Mouse (Mus musculus) intestine, postnatal 0 days (tissue): ENCODE data around the gene Slc22a14. TPM values are rescaled to one million over a fixed set of nuclear protein-coding genes. Genes with fewer than 3 reads are reported as not detected.
"Not testable (repeated sequence)": the region's sequence is repeated elsewhere in the genome, so short reads cannot be mapped to it uniquely, and the experiment has no call there.

Experiments used
- ATAC-seq: fragments of 200-750 bp; cut with Nextera tagmentation; 2 replicates; pipeline ENCODE4 v1.8.0; 2017; ENCODE audit warnings: mild to moderate bottlenecking, moderate TSS enrichment, moderate library complexity
- H3K27ac ChIP-seq: fragments of 300-500 bp; sonication (generic); 2 replicates; pipeline ENCODE4 v1.5.1; 2014; ENCODE audit warnings: mild to moderate bottlenecking, low read depth, low read length, moderate library complexity
- H3K27me3 ChIP-seq: fragments of 300-500 bp; sonication (generic); replicated peaks from 2 replicates; pipeline ENCODE4 v1.6.1; 2014; ENCODE audit warnings: low read length, mixed read lengths; ENCODE audit not compliant: control insufficient read depth, insufficient read depth
- H3K36me3 ChIP-seq: fragments of 300-500 bp; sonication (generic); 2 replicates; pipeline ENCODE4 v1.6.1; 2014; ENCODE audit warnings: mild to moderate bottlenecking, moderate library complexity; ENCODE audit not compliant: control insufficient read depth, insufficient read depth
- H3K4me1 ChIP-seq: fragments of 300-500 bp; sonication (generic); replicated peaks from 2 replicates; pipeline ENCODE4 v1.6.1; 2014; ENCODE audit warnings: antibody characterized with exemption, low read length, mixed read lengths; ENCODE audit not compliant: control insufficient read depth, insufficient read depth
- H3K4me2 ChIP-seq: fragments of 300-500 bp; sonication (generic); replicated peaks from 2 replicates; pipeline ENCODE4 v1.6.1; 2014; ENCODE audit warnings: low read depth, mild to moderate bottlenecking, moderate library complexity
- H3K4me3 ChIP-seq: fragments of 300-500 bp; sonication (generic); 2 replicates; pipeline ENCODE4 v1.5.1; 2014; ENCODE audit warnings: low read depth, low read length
- H3K9ac ChIP-seq: fragments of 300-500 bp; sonication (generic); 2 replicates; pipeline ENCODE4 v1.6.1; 2014; ENCODE audit warnings: mild to moderate bottlenecking, low read depth, low read length
- H3K9me3 ChIP-seq: fragments of 300-500 bp; sonication (generic); 2 replicates; pipeline ENCODE4 v1.6.1; 2016; ENCODE audit warnings: mixed run types; ENCODE audit not compliant: control insufficient read depth
- CTCF ChIP-seq: sonication (generic); IDR thresholded peaks from 2 replicates; pipeline ENCODE4 v1.5.1; 2016; ENCODE audit warnings: low read depth, mild to moderate bottlenecking, control low read depth, antibody characterized with exemption, moderate library complexity
- WGBS: fragments of 180-500 bp; shearing (Covaris S2); extraction: QIAGEN DNeasy Blood & Tissue Kit; methylation state at CpG from one replicate; pipeline ENCODE4 v1.1.7; 2014; 5-methylcytosine and 5-hydroxymethylcytosine counted together
- polyA plus RNA-seq: library from polyadenylated mRNA; unstranded; fragments of >200 nt; fragmentation: Nextera tagmentation; extraction: Ambion mirVana; gene quantifications from 2 replicates; pipeline ENCODE4 v1.2.1, GENCODE M21; 2015

The Slc22a14 gene
- polyA plus RNA-seq, 1 experiment from 2014 or later, result not detected

- H3K27ac ChIP-seq, result no peak overlapping the region
- ATAC-seq, result no peak
- no peak overlapping the region for H3K9ac ChIP-seq
- no peaks in the 10 kb centered on the region for H3K4me1 ChIP-seq
- no peak for TF ChIP-seq CTCF
- no peak overlapping the region for H3K4me3 ChIP-seq
- H3K36me3 ChIP-seq, result peaks cover 27% of the 10 kb centered on the region
- 73% methylated on average over 5 of the region's 5 CpGs for WGBS
- no peaks in the 10 kb centered on the region for H3K9me3 ChIP-seq
- no peak overlapping the region for H3K4me2 ChIP-seq
- no peaks in the 10 kb centered on the region for H3K27me3 ChIP-seq
These were observed 84.3 kb downstream of the Slc22a14 start for GRCm38 (mm10) chr9:119280894-119281682.

GRCm38 (mm10) chr9:119278031-119278430 is 87.3 kb downstream of the Slc22a14 start:
- TF ChIP-seq CTCF, result no peak
- Histone ChIP-seq H3K4me3 (no peak overlapping the region), H3K9ac (no peak overlapping the region), H3K4me1 (no peaks in the 10 kb centered on the region), H3K4me2 (no peak overlapping the region), H3K27me3 (no peaks in the 10 kb centered on the region), H3K27ac (no peak overlapping the region), H3K36me3 (peaks cover 15% of the 10 kb centered on the region), H3K9me3 (no peaks in the 10 kb centered on the region)
- ATAC-seq, result no peak
- WGBS, result 92% methylated on average over 5 of the region's 5 CpGs

DNA sequence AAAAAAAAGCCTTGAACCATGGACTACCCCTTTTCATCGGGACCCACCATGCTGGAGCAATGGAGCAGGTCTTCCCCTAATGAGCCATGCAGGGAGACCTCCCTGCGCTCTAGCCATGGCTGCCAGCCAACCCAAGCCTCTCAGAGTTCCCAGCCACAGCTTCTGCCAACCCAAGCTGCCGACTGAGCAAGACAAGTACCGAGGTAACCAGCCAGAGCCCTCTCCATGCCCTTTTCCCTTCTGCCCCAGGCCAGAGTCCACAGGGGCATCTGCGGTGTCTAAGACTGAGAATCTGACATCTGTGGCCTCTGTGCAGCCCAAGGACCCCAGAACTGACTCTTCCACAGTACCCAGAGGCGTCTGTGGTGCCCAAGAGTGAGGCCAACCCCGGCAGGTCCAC is 89.0 kb downstream of the Slc22a14 start:
- no peak overlapping the region for H3K9ac ChIP-seq
- no peak overlapping the region for H3K27ac ChIP-seq
- no peaks in the 10 kb centered on the region for H3K27me3 ChIP-seq
- no peak overlapping the region for H3K4me2 ChIP-seq
- ATAC-seq, result no peak
- no peaks in the 10 kb centered on the region for H3K9me3 ChIP-seq
- H3K4me3 ChIP-seq, result no peak overlapping the region
- TF ChIP-seq CTCF, result no peak
- H3K4me1 ChIP-seq, result no peaks in the 10 kb centered on the region
- WGBS, result 71% methylated on average over 7 of the region's 7 CpGs
- peaks cover 5% of the 10 kb centered on the region for H3K36me3 ChIP-seq

DNA sequence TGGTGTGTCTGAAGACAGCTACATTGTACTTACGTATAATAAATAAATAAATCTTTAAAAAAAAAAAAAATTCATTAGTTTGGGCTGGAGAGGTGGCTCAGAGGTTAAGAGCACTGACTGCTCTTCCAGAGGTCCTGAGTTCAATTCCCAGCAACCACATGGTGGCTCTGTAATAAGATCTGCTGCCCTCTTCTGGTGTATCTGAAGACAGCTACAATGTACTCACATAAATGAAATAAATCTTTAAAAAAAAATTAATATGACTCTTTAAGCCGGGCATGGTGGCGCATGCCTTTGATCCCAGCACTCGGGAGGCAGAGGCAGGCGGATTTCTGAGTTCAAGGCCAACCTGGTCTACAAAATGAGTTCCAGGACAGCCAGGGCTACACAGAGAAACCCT is 90.5 kb downstream of the Slc22a14 start:
- H3K9ac ChIP-seq, H3K4me3 ChIP-seq, H3K36me3 ChIP-seq, H3K27ac ChIP-seq, H3K4me2 ChIP-seq, H3K4me1 ChIP-seq, ATAC-seq, H3K27me3 ChIP-seq, H3K9me3 ChIP-seq: not testable (repeated sequence)
- TF ChIP-seq CTCF, result peak; percentile 48
- 93% methylated on average over 5 of the region's 5 CpGs for WGBS

DNA sequence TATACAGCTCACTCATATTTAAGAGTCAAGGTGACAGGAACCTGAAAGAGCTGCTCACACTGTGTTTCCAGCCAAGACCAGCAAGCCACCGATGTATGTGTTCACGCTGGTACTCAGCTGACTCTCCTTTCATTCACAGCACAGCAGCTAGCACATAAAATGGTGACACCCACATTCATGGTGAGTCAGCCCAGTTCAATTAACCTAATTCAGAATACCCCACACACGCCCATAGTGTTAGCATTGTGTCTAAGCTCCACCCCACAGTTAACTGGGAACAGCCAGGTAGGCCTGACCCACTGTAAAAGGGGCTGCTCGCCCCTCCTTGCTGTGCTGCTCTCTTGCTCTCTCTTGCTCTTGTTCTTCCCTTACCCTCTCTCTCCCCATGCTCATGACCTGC is 93.9 kb downstream of the Slc22a14 start:
- Histone ChIP-seq H3K4me2 (no peak overlapping the region), H3K36me3 (peaks cover 33% of the 10 kb centered on the region), H3K27me3 (no peaks in the 10 kb centered on the region), H3K27ac (no peak overlapping the region), H3K9me3 (no peaks in the 10 kb centered on the region), H3K4me3 (no peak overlapping the region), H3K4me1 (no peaks in the 10 kb centered on the region), H3K9ac (no peak overlapping the region)
- 71% methylated on average over 4 of the region's 4 CpGs for WGBS
- no peak for TF ChIP-seq CTCF
- no peak for ATAC-seq

DNA sequence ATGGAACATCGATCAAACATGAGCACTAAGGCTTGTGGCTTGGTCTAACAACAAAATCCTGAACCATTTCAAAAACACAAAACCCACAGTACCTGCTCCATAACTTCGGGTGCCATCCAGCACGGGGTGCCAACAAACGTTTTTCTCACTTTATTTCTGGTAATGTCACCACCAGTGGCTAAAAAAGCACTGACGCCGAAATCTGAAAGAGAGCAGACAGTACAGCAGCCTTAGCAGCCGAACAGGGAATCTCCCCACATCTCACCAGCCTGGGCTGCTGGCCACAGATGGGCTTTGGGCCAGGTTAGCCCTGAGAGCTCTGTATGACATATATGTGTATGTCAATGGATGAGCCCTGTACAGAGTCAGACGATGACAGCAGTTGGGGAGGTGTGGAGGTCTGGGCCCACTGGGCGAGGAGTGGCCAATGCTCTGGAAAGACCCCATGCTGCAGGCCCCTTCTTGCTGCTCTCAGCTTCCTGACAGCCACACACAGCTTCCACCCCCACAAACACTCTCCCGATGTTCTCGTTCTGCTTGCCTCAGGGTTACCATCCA is 96.7 kb downstream of the Slc22a14 start:
- no peak overlapping the region for H3K4me3 ChIP-seq
- H3K4me1 ChIP-seq, result no peaks in the 10 kb centered on the region
- H3K27ac ChIP-seq, result no peak overlapping the region
- no peak overlapping the region for H3K4me2 ChIP-seq
- H3K9ac ChIP-seq, result no peak overlapping the region
- H3K9me3 ChIP-seq, result no peaks in the 10 kb centered on the region
- no peak for TF ChIP-seq CTCF
- peaks cover 45% of the 10 kb centered on the region for H3K36me3 ChIP-seq
- no peaks in the 10 kb centered on the region for H3K27me3 ChIP-seq
- 92% methylated on average over 11 of the region's 11 CpGs for WGBS
- ATAC-seq, result no peak
